Mouse (Mus musculus): ENCODE measurements around the gene Zfp865. TPM values are rescaled to one million over a fixed set of nuclear protein-coding genes. Genes with fewer than 3 reads are reported as not detected.
A peak's percentile ranks its signal among the peaks of the same experiment; 100 is the strongest.

The Zfp865 gene
- polyA plus RNA-seq, 1 experiment from 2014 or later: 5.9 TPM

- Histone ChIP-seq H3K9ac (ENCODE audit: low read length) (peak within 1 kb of the TSS; percentile 97), H3K4me3 (ENCODE audit: low read depth, low read length) (peak within 1 kb of the TSS; percentile 99), H3K36me3 (ENCODE audit: control insufficient read depth, insufficient read depth, low read length) (peaks cover 62% of the 10 kb centered on the region), H3K4me1 (ENCODE audit: control insufficient read depth, insufficient read depth, low read length) (peaks cover 15% of the 10 kb centered on the region), H3K27ac (ENCODE audit: low read depth, low read length) (peak within 1 kb of the TSS; percentile 84), H3K27me3 (replicated peaks; ENCODE audit: control insufficient read depth, insufficient read depth, low read length) (no peaks in the 10 kb centered on the region), H3K9me3 (replicated peaks; ENCODE audit: control insufficient read depth, low read length) (no peaks in the 10 kb centered on the region), H3K4me2 (ENCODE audit: low read length) (peak within 1 kb of the TSS; percentile 84)
- ATAC-seq (peak; percentile 99), DNase-seq (ENCODE audit: low spot score) (peak; percentile 98)
- under 1% methylated on average over 80 of the region's 81 CpGs for WGBS
Measured at GRCm38 (mm10) chr7:5080010-5080751, 60.0 kb downstream of the Zfp865 start, which contains the start of gene Epn1. Gene Epn1, plus strand, starts transcription at chr7:5080235.

GRCm38 (mm10) chr7:5080815-5081214 lies 60.6 kb downstream of the Zfp865 start:
- H3K9ac ChIP-seq (ENCODE audit: low read length): peak overlapping the region; percentile 97
- H3K27me3 ChIP-seq (replicated peaks; ENCODE audit: control insufficient read depth, insufficient read depth, low read length): no peaks in the 10 kb centered on the region
- peak overlapping the region; percentile 84 for H3K27ac ChIP-seq (ENCODE audit: low read depth, low read length)
- H3K4me1 ChIP-seq (ENCODE audit: control insufficient read depth, insufficient read depth, low read length): peaks cover 15% of the 10 kb centered on the region
- 22% methylated on average over 6 of the region's 6 CpGs for WGBS
- H3K4me3 ChIP-seq (ENCODE audit: low read depth, low read length): peak overlapping the region; percentile 99
- H3K4me2 ChIP-seq (ENCODE audit: low read length): peak overlapping the region; percentile 84
- H3K9me3 ChIP-seq (replicated peaks; ENCODE audit: control insufficient read depth, low read length): no peaks in the 10 kb centered on the region
- ATAC-seq (no peak), DNase-seq (ENCODE audit: low spot score) (no peak)
- H3K36me3 ChIP-seq (ENCODE audit: control insufficient read depth, insufficient read depth, low read length): peaks cover 61% of the 10 kb centered on the region

DNA sequence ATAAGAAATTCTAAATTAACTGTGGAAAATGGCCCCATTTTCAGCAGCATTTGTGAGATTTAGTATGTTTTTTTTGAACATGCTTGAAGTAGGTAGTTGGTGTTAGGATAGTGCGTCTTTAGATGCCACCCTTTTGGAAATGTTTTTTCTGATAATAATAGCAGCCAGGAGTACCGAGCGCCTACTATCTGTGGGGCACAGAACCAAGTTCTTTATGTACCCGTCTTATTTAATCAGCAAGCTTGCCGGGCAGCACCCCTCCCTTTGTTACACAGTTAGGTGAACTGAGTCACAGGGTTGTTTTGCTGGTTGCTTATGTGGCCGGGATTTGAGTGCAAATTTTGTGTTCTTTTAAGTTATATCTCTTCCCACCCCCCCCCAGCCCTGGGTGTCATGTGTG lies 61.1 kb downstream of the Zfp865 start:
- H3K27ac ChIP-seq (ENCODE audit: low read depth, low read length): no peak overlapping the region
- peak overlapping the region; percentile 97 for H3K9ac ChIP-seq (ENCODE audit: low read length)
- ATAC-seq (no peak), DNase-seq (ENCODE audit: low spot score) (no peak)
- H3K4me2 ChIP-seq (ENCODE audit: low read length): peak overlapping the region; percentile 84
- peaks cover 57% of the 10 kb centered on the region for H3K36me3 ChIP-seq (ENCODE audit: control insufficient read depth, insufficient read depth, low read length)
- no peaks in the 10 kb centered on the region for H3K27me3 ChIP-seq (replicated peaks; ENCODE audit: control insufficient read depth, insufficient read depth, low read length)
- H3K9me3 ChIP-seq (replicated peaks; ENCODE audit: control insufficient read depth, low read length): no peaks in the 10 kb centered on the region
- peaks cover 15% of the 10 kb centered on the region for H3K4me1 ChIP-seq (ENCODE audit: control insufficient read depth, insufficient read depth, low read length)
- H3K4me3 ChIP-seq (ENCODE audit: low read depth, low read length): peak overlapping the region; percentile 99
- WGBS: 75% methylated on average over 6 of the region's 6 CpGs

DNA sequence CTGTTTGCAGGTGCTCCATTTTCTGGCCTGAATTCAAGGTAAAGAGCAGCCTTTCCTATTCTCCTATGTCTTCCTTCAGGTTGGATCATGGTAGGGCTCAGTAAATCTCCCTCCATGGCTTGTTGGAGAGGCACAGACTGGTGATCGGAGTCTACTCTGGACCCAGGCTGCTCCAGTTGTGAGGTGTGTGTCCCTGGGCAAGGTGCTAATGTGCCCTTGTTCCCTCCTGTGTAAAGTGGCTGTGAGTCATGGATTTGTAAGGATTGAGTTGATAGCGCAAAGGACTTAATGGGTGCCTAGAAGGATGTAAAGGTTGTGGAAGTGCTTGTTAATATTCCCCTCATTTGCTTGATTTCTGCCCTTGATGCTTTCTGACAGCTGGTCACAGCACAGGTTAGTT lies 61.8 kb downstream of the Zfp865 start:
- Histone ChIP-seq H3K27me3 (replicated peaks; ENCODE audit: control insufficient read depth, insufficient read depth, low read length) (no peaks in the 10 kb centered on the region), H3K4me2 (ENCODE audit: low read length) (peak overlapping the region; percentile 84; the same call in 1 of the 2 replicates), H3K4me3 (ENCODE audit: low read depth, low read length) (no peak overlapping the region), H3K4me1 (ENCODE audit: control insufficient read depth, insufficient read depth, low read length) (peaks cover 15% of the 10 kb centered on the region), H3K36me3 (ENCODE audit: control insufficient read depth, insufficient read depth, low read length) (peaks cover 50% of the 10 kb centered on the region), H3K9me3 (replicated peaks; ENCODE audit: control insufficient read depth, low read length) (no peaks in the 10 kb centered on the region), H3K9ac (ENCODE audit: low read length) (no peak overlapping the region), H3K27ac (ENCODE audit: low read depth, low read length) (no peak overlapping the region)
- DNase-seq (ENCODE audit: low spot score) (no peak), ATAC-seq (no peak)
- 96% methylated on average over 2 of the region's 2 CpGs for WGBS

- Histone ChIP-seq H3K9me3 (replicated peaks; ENCODE audit: control insufficient read depth, low read length) (no peaks in the 10 kb centered on the region), H3K9ac (ENCODE audit: low read length) (no peak overlapping the region), H3K27me3 (replicated peaks; ENCODE audit: control insufficient read depth, insufficient read depth, low read length) (no peaks in the 10 kb centered on the region), H3K36me3 (ENCODE audit: control insufficient read depth, insufficient read depth, low read length) (peaks cover 35% of the 10 kb centered on the region), H3K4me2 (ENCODE audit: low read length) (no peak overlapping the region), H3K4me3 (ENCODE audit: low read depth, low read length) (no peak overlapping the region), H3K4me1 (ENCODE audit: control insufficient read depth, insufficient read depth, low read length) (peaks cover 15% of the 10 kb centered on the region), H3K27ac (ENCODE audit: low read depth, low read length) (no peak overlapping the region)
- WGBS: 94% methylated on average over 18 of the region's 18 CpGs
- DNase-seq (ENCODE audit: low spot score) (no peak), ATAC-seq (no peak)
Measured at GRCm38 (mm10) chr7:5083325-5084105, 63.3 kb downstream of the Zfp865 start.

DNA sequence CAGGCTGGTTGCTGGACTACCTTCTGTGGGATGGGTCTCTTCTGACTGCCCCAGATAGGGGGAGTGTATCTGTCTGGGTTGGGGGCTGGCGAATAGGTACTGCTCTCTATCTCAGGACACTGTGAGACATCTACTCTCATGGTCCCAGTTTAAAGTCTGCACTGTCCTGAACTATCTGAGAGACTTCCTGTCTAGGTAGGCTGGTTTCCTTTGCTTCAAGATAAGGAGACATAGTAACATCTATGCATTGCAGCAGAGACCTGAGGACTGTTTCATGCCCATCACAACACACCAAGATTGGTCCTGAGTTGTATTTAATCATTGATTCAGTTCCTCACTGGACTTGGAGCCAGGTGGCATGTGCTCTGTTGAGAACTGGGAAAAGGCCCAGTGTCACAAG lies 65.3 kb downstream of the Zfp865 start:
- DNase-seq (ENCODE audit: low spot score): no peak
- WGBS: 92% methylated on average over 1 of the region's 1 CpGs
- no peaks in the 10 kb centered on the region for H3K9me3 ChIP-seq (replicated peaks; ENCODE audit: control insufficient read depth, low read length)
- H3K27ac ChIP-seq (ENCODE audit: low read depth, low read length): no peak overlapping the region
- no peaks in the 10 kb centered on the region for H3K27me3 ChIP-seq (replicated peaks; ENCODE audit: control insufficient read depth, insufficient read depth, low read length)
- H3K4me1 ChIP-seq (ENCODE audit: control insufficient read depth, insufficient read depth, low read length): peaks cover 15% of the 10 kb centered on the region
- H3K36me3 ChIP-seq (ENCODE audit: control insufficient read depth, insufficient read depth, low read length): peaks cover 42% of the 10 kb centered on the region
- no peak for ATAC-seq
- H3K9ac ChIP-seq (ENCODE audit: low read length): no peak overlapping the region
- no peak overlapping the region for H3K4me3 ChIP-seq (ENCODE audit: low read depth, low read length)
- no peak overlapping the region for H3K4me2 ChIP-seq (ENCODE audit: low read length)

Other genes starting within 250 kb of the Zfp865 start
- not detected in 2 replicates for gene Fam71e2, start 249.1 kb upstream of the Zfp865 start, polyA plus RNA-seq (2014; fragmentation: Nextera tagmentation; extraction: Ambion mirVana)
- 0.21 and 0.32 TPM in 2 replicates for gene Il11, start 237.5 kb upstream of the Zfp865 start, polyA plus RNA-seq (2014; fragmentation: Nextera tagmentation; extraction: Ambion mirVana)
- not detected in 2 replicates for gene Tmem190, start 237.4 kb upstream of the Zfp865 start, polyA plus RNA-seq (2014; fragmentation: Nextera tagmentation; extraction: Ambion mirVana)
- 1.5 and 1.7 TPM in 2 replicates for gene Tmem238, start 230.7 kb upstream of the Zfp865 start, polyA plus RNA-seq (2014; fragmentation: Nextera tagmentation; extraction: Ambion mirVana)
- gene Rpl28, start 227.5 kb upstream of the Zfp865 start, polyA plus RNA-seq (2014; fragmentation: Nextera tagmentation; extraction: Ambion mirVana): 179 and 182 TPM in 2 replicates
- gene Ube2s, start 207.8 kb upstream of the Zfp865 start, polyA plus RNA-seq (2014; fragmentation: Nextera tagmentation; extraction: Ambion mirVana): 378 and 472 TPM in 2 replicates
- 5.8 and 7.7 TPM in 2 replicates for gene Shisa7, start 175.7 kb upstream of the Zfp865 start, polyA plus RNA-seq (2014; fragmentation: Nextera tagmentation; extraction: Ambion mirVana)
- gene Isoc2b, start 150.1 kb upstream of the Zfp865 start, polyA plus RNA-seq (2014; fragmentation: Nextera tagmentation; extraction: Ambion mirVana): 3.3 and 4.3 TPM in 2 replicates
- gene Isoc2a, start 143.2 kb upstream of the Zfp865 start, polyA plus RNA-seq (2014; fragmentation: Nextera tagmentation; extraction: Ambion mirVana): 0.53 and 0.59 TPM in 2 replicates
- gene Gm36210, start 113.9 kb upstream of the Zfp865 start, polyA plus RNA-seq (2014; fragmentation: Nextera tagmentation; extraction: Ambion mirVana): 0.33 and 0.44 TPM in 2 replicates
- 3.6 and 3.8 TPM in 2 replicates for gene Zfp628, start 105.2 kb upstream of the Zfp865 start, polyA plus RNA-seq (2014; fragmentation: Nextera tagmentation; extraction: Ambion mirVana)
- gene Nat14, start 98.3 kb upstream of the Zfp865 start, polyA plus RNA-seq (2014; fragmentation: Nextera tagmentation; extraction: Ambion mirVana): 9.8 and 17.7 TPM in 2 replicates
- gene Ssc5d, start 94.6 kb upstream of the Zfp865 start, polyA plus RNA-seq (2014; fragmentation: Nextera tagmentation; extraction: Ambion mirVana): 0.23 and 0.41 TPM in 2 replicates
- gene Sbk2, start 56.0 kb upstream of the Zfp865 start, polyA plus RNA-seq (2014; fragmentation: Nextera tagmentation; extraction: Ambion mirVana): not detected in 2 replicates
- gene Sbk3, start 49.2 kb upstream of the Zfp865 start, polyA plus RNA-seq (2014; fragmentation: Nextera tagmentation; extraction: Ambion mirVana): 0.39 and 0.42 TPM in 2 replicates
- 37.9 and 52.9 TPM in 2 replicates for gene Zfp579, start 24.2 kb upstream of the Zfp865 start, polyA plus RNA-seq (2014; fragmentation: Nextera tagmentation; extraction: Ambion mirVana)
- gene Zfp524, start 6.0 kb upstream of the Zfp865 start, polyA plus RNA-seq (2014; fragmentation: Nextera tagmentation; extraction: Ambion mirVana): 11.3 and 13.5 TPM in 2 replicates
- 34.3 and 42.8 TPM in 2 replicates for gene Fiz1, start 5.7 kb upstream of the Zfp865 start, polyA plus RNA-seq (2014; fragmentation: Nextera tagmentation; extraction: Ambion mirVana)
- gene Gm44973, start 4.9 kb upstream of the Zfp865 start, polyA plus RNA-seq (2014; fragmentation: Nextera tagmentation; extraction: Ambion mirVana): 0.59 and 1.9 TPM in 2 replicates
- 36.1 and 45.5 TPM in 2 replicates for gene Ccdc106, start 177 bp downstream of the Zfp865 start, polyA plus RNA-seq (2014; fragmentation: Nextera tagmentation; extraction: Ambion mirVana)
- gene 4632433K11Rik, start 13.7 kb downstream of the Zfp865 start, polyA plus RNA-seq (2014; fragmentation: Nextera tagmentation; extraction: Ambion mirVana): not detected in 2 replicates
- gene Zfp784, start 18.1 kb downstream of the Zfp865 start, polyA plus RNA-seq (2014; fragmentation: Nextera tagmentation; extraction: Ambion mirVana): 6.2 and 6.3 TPM in 2 replicates
- 54.5 and 64.9 TPM in 2 replicates for gene Zfp580, start 31.2 kb downstream of the Zfp865 start, polyA plus RNA-seq (2014; fragmentation: Nextera tagmentation; extraction: Ambion mirVana)
- gene U2af2, start 41.8 kb downstream of the Zfp865 start, polyA plus RNA-seq (2014; fragmentation: Nextera tagmentation; extraction: Ambion mirVana): 124 and 133 TPM in 2 replicates
- gene Epn1, start 59.9 kb downstream of the Zfp865 start, polyA plus RNA-seq (2014; fragmentation: Nextera tagmentation; extraction: Ambion mirVana): 71.3 and 89.0 TPM in 2 replicates
- gene Rfpl4, start 96.6 kb downstream of the Zfp865 start, polyA plus RNA-seq (2014; fragmentation: Nextera tagmentation; extraction: Ambion mirVana): not detected in 2 replicates
- 0.29 and 0.38 TPM in 2 replicates for gene Rasl2-9, start 105.6 kb downstream of the Zfp865 start, polyA plus RNA-seq (2014; fragmentation: Nextera tagmentation; extraction: Ambion mirVana)
- gene Vmn1r55, start 129.3 kb downstream of the Zfp865 start, polyA plus RNA-seq (2014; fragmentation: Nextera tagmentation; extraction: Ambion mirVana): not detected in 2 replicates
- not detected in 2 replicates for gene Vmn1r56, start 176.4 kb downstream of the Zfp865 start, polyA plus RNA-seq (2014; fragmentation: Nextera tagmentation; extraction: Ambion mirVana)
- not detected in 2 replicates for gene Vmn1r57, start 198.1 kb downstream of the Zfp865 start, polyA plus RNA-seq (2014; fragmentation: Nextera tagmentation; extraction: Ambion mirVana)

Data from forebrain, embryonic 14.5 days (tissue).